Mouse (Mus musculus) neural tube, embryonic 15.5 days (tissue): ENCODE results near the gene Cnksr3. TPM values are rescaled to one million over a fixed set of nuclear protein-coding genes. Genes with fewer than 3 reads are reported as not detected.

ENCODE experiments used
- ATAC-seq: fragments of 200-750 bp; cut with Nextera tagmentation; 2 replicates; pipeline ENCODE4 v1.8.0; 2017; ENCODE audit warnings: mild to moderate bottlenecking, moderate TSS enrichment, moderate library complexity; ENCODE audit not compliant: low FRiP score
- H3K27ac ChIP-seq: fragments of 300-500 bp; sonication (generic); replicated peaks from 2 replicates; pipeline ENCODE4 v1.5.1; 2015; ENCODE audit warnings: mild to moderate bottlenecking, inconsistent platforms
- H3K27me3 ChIP-seq: fragments of 300-500 bp; sonication (generic); replicated peaks from 2 replicates; pipeline ENCODE4 v1.6.1; 2015; ENCODE audit warnings: inconsistent platforms
- H3K36me3 ChIP-seq: fragments of 300-500 bp; sonication (generic); 2 replicates; pipeline ENCODE4 v1.6.1; 2015; ENCODE audit warnings: inconsistent platforms
- H3K4me1 ChIP-seq: fragments of 300-500 bp; sonication (generic); 2 replicates; pipeline ENCODE4 v1.6.1; 2015; ENCODE audit warnings: inconsistent platforms
- H3K4me2 ChIP-seq: fragments of 300-500 bp; sonication (generic); 2 replicates; pipeline ENCODE4 v1.6.1; 2015; ENCODE audit warnings: inconsistent platforms, mild to moderate bottlenecking, moderate library complexity
- H3K4me3 ChIP-seq: fragments of 300-500 bp; sonication (generic); replicated peaks from 2 replicates; pipeline ENCODE4 v1.5.1; 2015; ENCODE audit warnings: mild to moderate bottlenecking, inconsistent platforms
- H3K9ac ChIP-seq: fragments of 300-500 bp; sonication (generic); replicated peaks from 2 replicates; pipeline ENCODE4 v1.6.1; 2015; ENCODE audit warnings: mild to moderate bottlenecking, inconsistent platforms
- H3K9me3 ChIP-seq: fragments of 300-500 bp; sonication (generic); replicated peaks from 2 replicates; pipeline ENCODE4 v1.6.1; 2016; ENCODE audit warnings: inconsistent platforms
- WGBS: fragments of 180-500 bp; shearing (Covaris S2); methylation state at CpG from one replicate; pipeline ENCODE4 v1.1.7; 2015; ENCODE audit warnings: mixed read lengths; 5-methylcytosine and 5-hydroxymethylcytosine counted together
- polyA plus RNA-seq: library from polyadenylated mRNA; unstranded; fragments of >200 nt; fragmentation: Nextera tagmentation; extraction: Ambion mirVana; gene quantifications from 2 replicates; pipeline ENCODE4 v1.2.1, GENCODE M21; 2015

Gene Cnksr3
- polyA plus RNA-seq, 1 experiment from 2014 or later = 2.1 TPM

DNA sequence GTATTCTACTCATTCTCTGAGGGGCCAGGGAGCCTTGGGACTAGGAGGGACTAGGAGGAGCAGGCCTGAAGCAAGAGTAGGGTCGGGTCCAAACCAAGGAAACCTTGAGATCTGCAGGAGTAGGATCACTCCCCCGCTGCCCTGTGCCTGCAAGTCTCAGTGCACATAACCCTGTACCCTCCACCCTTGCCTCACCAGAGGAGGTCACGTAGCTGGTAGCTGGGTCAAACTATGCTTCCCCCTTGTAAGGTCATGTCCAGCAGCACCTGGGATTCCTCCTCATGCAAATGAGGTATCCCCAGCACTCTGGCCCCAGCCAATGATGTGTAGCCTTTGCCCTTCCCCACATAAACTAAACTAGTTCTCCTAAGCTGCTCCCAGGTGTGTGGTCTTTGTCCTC is 41.6 kb downstream of the Cnksr3 start:
- Histone ChIP-seq H3K9ac (no peak overlapping the region), H3K27me3 (no peaks in the 10 kb centered on the region), H3K4me2 (no peak overlapping the region), H3K36me3 (no peaks in the 10 kb centered on the region), H3K4me1 (no peaks in the 10 kb centered on the region), H3K27ac (no peak overlapping the region), H3K9me3 (no peaks in the 10 kb centered on the region), H3K4me3 (no peak overlapping the region)
- no peak for ATAC-seq
- WGBS = 96% methylated on average over 3 of the region's 3 CpGs

- no peak overlapping the region for H3K4me2 ChIP-seq
- no peak for ATAC-seq
- H3K27me3 ChIP-seq = no peaks in the 10 kb centered on the region
- H3K36me3 ChIP-seq = no peaks in the 10 kb centered on the region
- H3K4me3 ChIP-seq = no peak overlapping the region
- H3K4me1 ChIP-seq = peaks cover 18% of the 10 kb centered on the region
- WGBS = 49% methylated on average over 12 of the region's 12 CpGs
- no peak overlapping the region for H3K9ac ChIP-seq
- H3K9me3 ChIP-seq = no peaks in the 10 kb centered on the region
- H3K27ac ChIP-seq = no peak overlapping the region
These were observed 49.0 kb downstream of the Cnksr3 start for GRCm38 (mm10) chr10:7163031-7163430.

DNA sequence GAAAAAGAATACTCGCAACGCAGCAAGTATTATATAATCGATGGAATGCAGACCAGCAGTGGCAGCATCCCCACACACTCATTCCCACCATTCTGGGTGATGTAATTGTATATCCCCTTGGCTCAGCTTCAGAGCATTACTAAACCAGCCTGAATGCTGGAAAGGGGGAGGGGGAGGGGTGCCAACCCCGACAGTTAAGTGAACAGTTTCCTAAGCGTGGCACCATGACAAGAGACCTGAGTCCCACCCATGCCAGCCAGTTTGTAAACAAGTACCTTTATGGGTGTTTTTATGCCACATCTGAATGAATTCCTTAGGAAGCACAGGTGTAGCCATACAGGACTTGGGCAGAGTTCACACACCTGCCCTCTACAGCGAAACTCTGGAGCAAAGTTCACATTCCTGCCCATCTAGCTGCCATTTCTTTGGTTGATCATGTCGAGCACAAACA is 53.0 kb downstream of the Cnksr3 start:
- H3K36me3 ChIP-seq = no peaks in the 10 kb centered on the region
- H3K4me3 ChIP-seq = peak overlapping the region; percentile 5; the same call in 1 of the 2 replicates
- peaks cover 18% of the 10 kb centered on the region for H3K4me1 ChIP-seq
- H3K4me2 ChIP-seq = peak overlapping the region; percentile 52
- no peaks in the 10 kb centered on the region for H3K27me3 ChIP-seq
- H3K9me3 ChIP-seq = no peaks in the 10 kb centered on the region
- 0 out of 2 replicates have a peak overlapping the region, but pooled peaks have one; percentile 20 for H3K9ac ChIP-seq
- WGBS = 30% methylated on average over 7 of the region's 7 CpGs
- H3K27ac ChIP-seq = peak overlapping the region; percentile 74
- peak; percentile 78 for ATAC-seq

GRCm38 (mm10) chr10:7158285-7159060 is 53.6 kb downstream of the Cnksr3 start:
- Histone ChIP-seq H3K4me2 (peak overlapping the region; percentile 52), H3K4me1 (peaks cover 18% of the 10 kb centered on the region), H3K4me3 (peak overlapping the region; percentile 5; the same call in 1 of the 2 replicates), H3K36me3 (no peaks in the 10 kb centered on the region), H3K9ac (0 out of 2 replicates have a peak overlapping the region, but pooled peaks have one; percentile 20), H3K27me3 (no peaks in the 10 kb centered on the region), H3K9me3 (no peaks in the 10 kb centered on the region), H3K27ac (peak overlapping the region; percentile 74)
- peak; percentile 67 for ATAC-seq
- WGBS = 17% methylated on average over 15 of the region's 15 CpGs

DNA sequence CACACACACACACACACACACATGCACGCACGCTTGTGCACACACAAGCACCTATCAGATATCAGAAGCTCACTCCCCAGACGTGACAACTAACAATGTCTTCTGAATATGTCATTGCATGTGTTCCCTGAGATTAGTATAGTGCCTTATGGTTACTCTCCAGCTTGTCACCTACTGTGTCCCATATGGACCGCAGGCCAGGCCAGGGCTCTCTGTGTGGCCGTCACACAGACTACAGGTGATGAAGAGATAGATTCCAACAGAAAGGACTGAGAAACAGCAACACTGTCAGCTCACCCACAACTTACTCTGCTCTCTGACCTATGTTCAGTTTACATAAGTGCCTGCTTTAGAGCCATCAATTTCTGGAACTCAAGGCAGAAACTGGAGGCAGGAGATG is 57.2 kb downstream of the Cnksr3 start:
- H3K9me3 ChIP-seq = no peaks in the 10 kb centered on the region
- H3K9ac ChIP-seq = no peak overlapping the region
- no peak overlapping the region for H3K27ac ChIP-seq
- peaks cover 18% of the 10 kb centered on the region for H3K4me1 ChIP-seq
- H3K27me3 ChIP-seq = no peaks in the 10 kb centered on the region
- no peak overlapping the region for H3K4me2 ChIP-seq
- H3K36me3 ChIP-seq = no peaks in the 10 kb centered on the region
- no peak overlapping the region for H3K4me3 ChIP-seq
- no peak for ATAC-seq
- WGBS = 97% methylated on average over 5 of the region's 5 CpGs

GRCm38 (mm10) chr10:7152926-7153325 is 59.1 kb downstream of the Cnksr3 start:
- WGBS = 88% methylated on average over 4 of the region's 4 CpGs
- ATAC-seq = no peak

GRCm38 (mm10) chr10:7149671-7150595 is 62.1 kb downstream of the Cnksr3 start:
- no peaks in the 10 kb centered on the region for H3K9me3 ChIP-seq
- whole genome bisulfite sequencing = 73% methylated on average over 11 of the region's 11 CpGs
- H3K4me2 ChIP-seq = no peak overlapping the region
- no peak overlapping the region for H3K9ac ChIP-seq
- no peak for ATAC-seq
- no peak overlapping the region for H3K27ac ChIP-seq
- no peaks in the 10 kb centered on the region for H3K27me3 ChIP-seq
- H3K4me3 ChIP-seq = no peak overlapping the region
- no peaks in the 10 kb centered on the region for H3K36me3 ChIP-seq
- H3K4me1 ChIP-seq = no peaks in the 10 kb centered on the region

More at GRCm38 (mm10) chr10:7152926-7153325, 59.1 kb downstream of the Cnksr3 start:
- H3K9ac ChIP-seq = no peak overlapping the region
- H3K4me3 ChIP-seq = no peak overlapping the region
- H3K27ac ChIP-seq = no peak overlapping the region
- H3K9me3 ChIP-seq = no peaks in the 10 kb centered on the region
- H3K36me3 ChIP-seq = no peaks in the 10 kb centered on the region
- H3K27me3 ChIP-seq = no peaks in the 10 kb centered on the region
- no peaks in the 10 kb centered on the region for H3K4me1 ChIP-seq
- no peak overlapping the region for H3K4me2 ChIP-seq

DNA sequence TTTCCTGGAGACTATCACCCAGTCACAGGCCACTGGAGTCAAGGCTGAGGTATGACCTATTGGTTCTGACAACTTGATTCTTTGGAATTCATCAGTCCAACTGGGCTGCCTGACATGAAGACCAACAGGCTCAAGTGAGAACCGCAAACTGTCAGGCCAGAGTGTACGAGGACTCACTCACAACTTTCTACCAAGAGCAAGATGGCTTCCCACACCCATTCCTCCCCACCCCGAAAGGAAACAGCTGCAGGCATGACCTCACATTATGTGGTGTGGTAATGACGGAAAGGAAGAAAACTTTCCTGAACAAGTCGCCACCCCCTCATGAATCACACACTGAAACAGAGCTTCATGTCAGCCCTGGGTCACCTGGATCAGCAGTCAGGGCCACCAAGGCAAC is 66.4 kb downstream of the Cnksr3 start:
- no peak overlapping the region for H3K9ac ChIP-seq
- no peaks in the 10 kb centered on the region for H3K9me3 ChIP-seq
- no peaks in the 10 kb centered on the region for H3K4me1 ChIP-seq
- no peak overlapping the region for H3K4me2 ChIP-seq
- ATAC-seq = no peak
- 85% methylated on average over 5 of the region's 5 CpGs for WGBS
- H3K36me3 ChIP-seq = no peaks in the 10 kb centered on the region
- H3K27me3 ChIP-seq = no peaks in the 10 kb centered on the region
- H3K27ac ChIP-seq = no peak overlapping the region
- H3K4me3 ChIP-seq = no peak overlapping the region

DNA sequence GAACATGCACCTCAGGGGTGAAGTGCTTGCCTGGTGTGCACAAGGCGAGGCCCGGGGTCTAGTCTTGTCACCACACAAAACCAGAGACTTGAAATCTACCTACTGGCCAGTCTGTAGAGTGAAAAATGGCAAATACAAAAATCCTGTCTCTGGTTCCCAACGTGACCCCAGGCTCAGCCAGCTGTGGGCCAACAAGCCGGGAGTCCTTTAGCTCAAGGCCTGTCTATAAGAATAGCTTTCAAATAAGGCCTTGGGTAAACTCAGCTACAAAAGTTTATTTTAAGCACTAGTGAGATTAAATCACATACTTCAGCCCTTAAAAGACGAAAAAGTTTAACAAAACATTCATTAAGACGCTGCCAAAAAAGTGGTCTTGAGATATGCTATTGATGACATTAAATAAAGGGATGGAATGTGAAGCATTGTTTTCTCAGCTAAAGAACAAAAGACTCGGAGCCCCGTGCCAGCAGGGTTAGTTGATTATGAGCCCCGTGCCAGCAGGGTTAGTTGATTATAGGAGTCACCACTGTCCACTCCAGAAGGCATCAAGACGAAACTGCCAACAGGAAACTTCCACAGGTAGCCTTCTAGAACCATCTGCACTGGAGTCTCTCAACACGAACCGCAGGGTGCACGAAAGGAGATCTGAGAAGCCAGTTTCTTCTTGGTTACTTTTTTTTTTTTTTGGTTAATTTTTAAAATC is 67.8 kb downstream of the Cnksr3 start:
- no peak overlapping the region for H3K27ac ChIP-seq
- 75% methylated on average over 13 of the region's 13 CpGs for WGBS

GRCm38 (mm10) chr10:7142287-7142686 is 69.8 kb downstream of the Cnksr3 start:
- H3K4me3 ChIP-seq = no peak overlapping the region
- no peaks in the 10 kb centered on the region for H3K9me3 ChIP-seq
- H3K9ac ChIP-seq = no peak overlapping the region
- no peaks in the 10 kb centered on the region for H3K36me3 ChIP-seq
- 93% methylated on average over 8 of the region's 8 CpGs for WGBS
- H3K4me2 ChIP-seq = no peak overlapping the region
- H3K4me1 ChIP-seq = peaks cover 9% of the 10 kb centered on the region; the same call in 1 of the 2 replicates
- no peaks in the 10 kb centered on the region for H3K27me3 ChIP-seq
- no peak for ATAC-seq
- no peak overlapping the region for H3K27ac ChIP-seq

More for the DNA sequence above, 67.8 kb downstream of the Cnksr3 start:
- Histone ChIP-seq H3K9me3 (no peaks in the 10 kb centered on the region), H3K36me3 (no peaks in the 10 kb centered on the region), H3K4me3 (no peak overlapping the region), H3K9ac (no peak overlapping the region), H3K4me2 (no peak overlapping the region), H3K27me3 (no peaks in the 10 kb centered on the region), H3K4me1 (no peaks in the 10 kb centered on the region)
- ATAC-seq = no peak

DNA sequence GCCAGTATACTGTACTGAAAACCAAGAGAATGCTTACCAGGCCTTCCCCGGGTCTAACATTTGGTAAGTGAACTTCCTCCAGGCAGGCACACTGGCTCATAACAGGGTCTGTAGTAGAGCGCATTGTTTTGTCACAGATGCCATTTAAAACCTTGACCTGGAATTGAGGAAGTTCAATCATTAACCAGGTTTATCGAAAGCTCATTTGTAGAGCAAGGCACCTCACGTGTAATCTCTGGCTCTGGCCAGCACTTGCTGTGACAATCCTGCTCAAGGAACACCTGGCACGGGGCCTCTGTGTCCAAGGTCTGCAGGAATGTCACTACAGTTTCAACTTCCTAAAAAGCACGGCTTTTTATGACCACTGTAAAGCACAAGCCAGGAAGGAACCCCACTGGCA is 71.8 kb downstream of the Cnksr3 start:
- no peak for ATAC-seq
- no peaks in the 10 kb centered on the region for H3K27me3 ChIP-seq
- no peak overlapping the region for H3K27ac ChIP-seq
- H3K4me1 ChIP-seq = peaks cover 9% of the 10 kb centered on the region; the same call in 1 of the 2 replicates
- H3K9ac ChIP-seq = no peak overlapping the region
- H3K4me3 ChIP-seq = no peak overlapping the region
- H3K9me3 ChIP-seq = no peaks in the 10 kb centered on the region
- no peak overlapping the region for H3K4me2 ChIP-seq
- H3K36me3 ChIP-seq = no peaks in the 10 kb centered on the region
- WGBS = 45% methylated on average over 6 of the region's 6 CpGs
